Mouse (Mus musculus) ES-E14 (cell line): ENCODE data around the gene H2-Ob.

ENCODE experiments used
- CHD2 ChIP-seq: IDR thresholded peaks from 2 replicates; pipeline ENCODE4 v1.6.1; 2014; ENCODE audit warnings: mild to moderate bottlenecking, low read depth, low read length, inconsistent platforms
- ZC3H11A ChIP-seq: IDR thresholded peaks from 2 replicates; pipeline ENCODE4 v1.6.1; 2012; ENCODE audit warnings: low read depth, mild to moderate bottlenecking, inconsistent platforms, low read length, borderline replicate concordance
- ZNF384 ChIP-seq: IDR thresholded peaks from 2 replicates; pipeline ENCODE4 v1.6.1; 2012; ENCODE audit warnings: low read depth, low read length, inconsistent platforms

DNA sequence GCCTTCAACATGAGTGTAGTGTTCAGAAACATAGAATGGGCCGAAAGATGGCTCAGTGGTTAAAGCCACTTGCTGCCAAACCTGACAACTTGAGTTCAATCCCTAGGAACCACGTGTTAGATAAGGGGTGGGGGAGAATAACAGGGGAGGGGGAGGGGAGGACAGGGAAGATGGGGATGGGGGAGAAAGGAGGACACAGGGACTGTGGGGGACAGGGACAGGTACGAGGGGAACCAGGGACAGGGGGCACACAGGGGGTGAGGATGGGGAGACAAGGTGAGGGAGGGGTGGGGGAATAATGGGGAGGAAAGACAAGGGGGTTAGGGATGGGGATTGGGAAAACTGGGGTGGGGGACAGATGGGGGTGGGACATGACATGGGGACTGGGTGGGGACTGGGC lies 1.7 kb downstream of the H2-Ob start:
- TF ChIP-seq CHD2, result no peak
- TF ChIP-seq ZNF384, result no peak
- no peak for TF ChIP-seq ZC3H11A
